Mouse (Mus musculus): ENCODE results near the gene Btbd9. TPM values are rescaled to one million over a fixed set of nuclear protein-coding genes. Genes with fewer than 3 reads are reported as not detected.
A peak's percentile ranks its signal among the peaks of the same experiment; 100 is the strongest.

Gene Btbd9
- polyA plus RNA-seq, 1 experiment from 2014 or later = 27.6 TPM

DNA sequence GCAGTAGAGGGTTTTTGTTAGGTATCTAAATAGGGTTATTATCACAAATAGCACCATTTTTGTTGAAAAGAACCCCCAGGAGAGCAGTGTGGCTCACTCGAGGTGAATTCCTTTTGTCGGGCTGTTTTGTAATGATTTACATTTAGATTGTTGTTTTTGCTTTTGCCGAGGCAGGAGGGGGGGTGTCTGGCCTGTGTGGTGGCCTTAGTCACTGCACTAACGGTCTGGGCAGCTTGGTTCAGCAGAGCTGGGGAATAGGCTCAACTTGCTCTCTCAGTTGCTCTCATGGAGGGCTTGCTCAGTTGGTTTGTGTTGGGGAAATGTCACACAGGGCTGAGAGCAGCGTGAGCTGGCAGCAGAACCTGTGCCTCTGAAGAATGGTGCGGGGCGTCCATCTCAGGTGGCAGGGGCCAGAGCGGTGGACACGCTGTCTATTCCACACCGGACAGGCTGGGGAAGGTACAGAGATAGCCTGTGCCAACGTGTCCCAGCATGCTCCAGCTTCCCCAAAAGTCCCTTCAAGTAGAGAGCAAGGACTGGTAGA, 385.1 kb downstream of the Btbd9 start:
- DNase-seq (ENCODE audit: low read depth, low spot score) = peak; percentile 54
- ChIA-PET POLR2A (no interaction called here), CTCF (no interaction called here)
- H3K27me3 ChIP-seq = no peaks in the 10 kb centered on the region
- ATAC-seq = peak; percentile 95
- TF ChIP-seq CTCF (IDR thresholded peaks at IDR 0.05) = no peak
- in situ Hi-C loops (cut with MboI; ENCODE audit: low pct_unique_long_range_greater_than_20kb) = no loop called here

DNA sequence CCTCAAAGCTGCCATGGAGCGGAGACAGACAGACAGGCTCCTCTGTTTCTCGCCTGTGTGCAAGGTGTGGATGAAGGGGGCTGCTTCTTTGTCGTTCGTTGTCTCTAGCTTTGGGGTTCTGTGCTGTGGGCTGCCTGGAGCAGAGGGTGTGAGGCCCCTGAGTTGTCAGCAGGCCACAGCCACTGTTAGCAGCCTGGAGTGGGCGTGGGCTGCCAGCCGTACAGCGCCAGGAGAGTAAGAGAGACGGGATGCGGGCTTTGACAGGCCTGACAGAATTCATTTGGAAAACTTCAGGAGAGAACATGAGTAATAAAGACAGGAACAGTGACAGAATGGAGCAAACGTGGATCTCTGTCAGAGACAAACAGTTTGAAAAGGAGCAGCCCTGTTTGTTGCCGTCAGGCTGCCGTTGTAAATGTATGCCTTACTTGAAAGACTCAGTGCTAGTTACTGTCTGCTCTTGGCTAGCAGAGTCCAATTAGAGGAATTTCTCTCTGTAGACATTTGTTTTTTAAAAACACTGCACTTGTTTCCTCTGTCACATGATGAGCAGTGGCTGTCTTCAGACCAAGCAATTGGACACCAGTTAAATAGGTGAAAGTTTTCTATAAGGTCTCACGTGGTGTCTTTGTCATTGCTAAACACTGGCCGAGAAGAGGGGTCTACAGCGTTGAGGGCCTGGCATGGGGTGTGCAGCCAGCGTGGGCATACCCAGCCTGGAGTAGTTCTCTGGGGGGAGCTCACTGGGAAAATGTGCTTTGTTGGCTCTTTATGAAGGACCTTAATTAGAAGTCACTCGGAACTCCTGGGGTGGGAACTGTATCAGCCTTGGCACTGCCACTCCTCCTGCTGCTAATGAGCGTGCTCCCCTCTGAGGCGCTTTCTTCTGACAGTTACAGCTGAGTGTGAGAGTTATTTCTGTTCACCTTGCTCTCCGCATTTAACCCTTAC, 388.0 kb downstream of the Btbd9 start:
- no peak for ATAC-seq
- no peaks in the 10 kb centered on the region for H3K27me3 ChIP-seq
- no peak for TF ChIP-seq CTCF (IDR thresholded peaks at IDR 0.05)
- DNase-seq (ENCODE audit: low read depth, low spot score) = no peak
- CTCF ChIA-PET = no interaction called here
- in situ Hi-C loops (cut with MboI; ENCODE audit: low pct_unique_long_range_greater_than_20kb) = no loop called here
- POLR2A ChIA-PET = no interaction called here

DNA sequence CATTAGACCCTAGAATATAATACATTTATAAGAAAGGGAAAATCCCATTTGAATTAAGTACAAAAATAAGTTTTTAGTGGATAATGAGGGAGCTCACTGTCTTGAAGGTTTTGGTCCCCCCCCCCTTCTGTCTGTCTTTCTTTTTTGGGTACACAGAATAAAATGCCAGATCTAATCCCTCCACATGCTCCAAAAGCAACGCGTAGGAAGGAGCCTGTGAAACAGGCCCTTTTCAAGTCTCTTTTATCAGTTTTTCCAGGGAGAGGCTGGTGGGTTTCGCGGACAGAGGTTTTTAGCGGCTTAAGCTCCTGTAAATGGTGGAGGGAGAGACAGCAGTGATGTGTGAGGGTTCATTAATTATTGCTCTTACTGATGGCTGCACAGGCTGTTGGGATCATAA, 388.7 kb downstream of the Btbd9 start:
- ATAC-seq (no peak), DNase-seq (ENCODE audit: low read depth, low spot score) (no peak)
- TF ChIP-seq CTCF (IDR thresholded peaks at IDR 0.05) = no peak
- ChIA-PET POLR2A (no interaction called here), CTCF (no interaction called here)
- in situ Hi-C loops (cut with MboI; ENCODE audit: low pct_unique_long_range_greater_than_20kb) = no loop called here
- no peaks in the 10 kb centered on the region for H3K27me3 ChIP-seq

DNA sequence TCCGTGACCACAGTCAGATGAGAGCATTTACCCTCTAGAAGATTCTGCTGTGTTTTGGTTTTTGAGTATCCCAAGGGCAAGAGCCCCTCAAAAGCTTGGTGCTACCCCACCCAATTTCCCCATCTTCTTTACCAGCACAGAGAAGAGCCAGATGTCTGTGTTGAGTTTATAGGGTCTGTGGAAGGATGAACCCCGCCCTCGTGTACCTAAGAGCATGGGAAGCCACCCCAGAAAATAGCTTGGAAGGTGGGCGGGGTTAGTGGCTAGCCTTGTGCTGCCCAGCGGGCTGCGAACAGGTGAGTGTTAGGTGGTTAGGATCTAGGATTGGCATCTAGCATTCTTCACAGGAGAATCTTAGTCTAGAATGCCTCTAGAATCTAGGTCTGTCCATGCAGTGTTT, 389.1 kb downstream of the Btbd9 start:
- TF ChIP-seq CTCF (IDR thresholded peaks at IDR 0.05) = no peak
- in situ Hi-C loops (cut with MboI; ENCODE audit: low pct_unique_long_range_greater_than_20kb) = no loop called here
- no peak for ATAC-seq
- ChIA-PET CTCF (no interaction called here), POLR2A (no interaction called here)
- no peaks in the 10 kb centered on the region for H3K27me3 ChIP-seq
- DNase-seq (ENCODE audit: low read depth, low spot score) = no peak

DNA sequence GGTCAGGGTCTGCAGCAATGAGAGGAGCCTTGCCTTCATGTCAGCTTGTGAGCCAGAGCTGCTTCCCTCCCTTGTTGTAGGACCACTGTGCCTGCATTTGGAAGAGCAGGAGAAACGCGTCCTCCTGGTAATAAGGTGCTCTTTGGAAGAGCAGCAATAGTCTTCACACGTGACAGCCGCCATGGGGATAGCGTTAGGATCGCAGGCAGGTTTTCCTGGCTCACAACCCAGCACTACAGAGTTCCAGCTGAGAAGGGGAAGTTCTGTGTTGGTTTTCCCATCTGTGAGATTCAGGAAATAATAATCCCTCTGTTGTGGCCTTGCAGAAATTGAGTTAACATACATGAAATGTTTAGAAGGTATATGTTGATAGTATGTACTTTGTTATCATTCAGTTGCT, 392.7 kb downstream of the Btbd9 start:
- no peak for TF ChIP-seq CTCF (IDR thresholded peaks at IDR 0.05)
- ATAC-seq = no peak
- in situ Hi-C loops (cut with MboI; ENCODE audit: low pct_unique_long_range_greater_than_20kb) = no loop called here
- CTCF ChIA-PET = no interaction called here
- H3K27me3 ChIP-seq = no peaks in the 10 kb centered on the region
- no peak for DNase-seq (ENCODE audit: low read depth, low spot score)
- POLR2A ChIA-PET = no interaction called here

DNA sequence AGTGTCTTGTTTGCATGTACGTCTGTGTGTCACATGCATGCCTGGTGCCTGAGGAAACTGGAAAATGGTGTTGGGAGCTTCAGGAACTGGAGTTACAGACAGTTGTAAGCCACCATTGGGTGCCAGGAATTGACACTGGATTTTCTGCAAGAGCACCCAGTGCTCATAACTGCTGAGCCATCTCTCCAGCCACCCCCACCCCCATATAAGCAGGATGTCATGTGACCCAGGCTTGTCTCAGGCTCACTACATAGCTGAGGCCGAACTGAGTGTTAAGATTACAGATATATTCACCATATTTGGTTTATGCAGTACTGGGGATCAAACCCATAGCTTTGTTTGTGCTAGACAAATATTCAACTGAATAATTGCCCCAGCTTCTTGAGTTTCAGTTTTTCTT, 394.2 kb downstream of the Btbd9 start:
- H3K27me3 ChIP-seq = no peaks in the 10 kb centered on the region
- ChIA-PET POLR2A (no interaction called here), CTCF (interaction anchor here (0.7 to 1.2 kb wide), 5 partner anchors 14 to 70 kb away, joined by 3 read pairs; no protein-coding TSS in a partner anchor)
- in situ Hi-C loops (cut with MboI; ENCODE audit: low pct_unique_long_range_greater_than_20kb) = no loop called here
- TF ChIP-seq CTCF (IDR thresholded peaks at IDR 0.05) = no peak
- no peak for DNase-seq (ENCODE audit: low read depth, low spot score)
- no peak for ATAC-seq

DNA sequence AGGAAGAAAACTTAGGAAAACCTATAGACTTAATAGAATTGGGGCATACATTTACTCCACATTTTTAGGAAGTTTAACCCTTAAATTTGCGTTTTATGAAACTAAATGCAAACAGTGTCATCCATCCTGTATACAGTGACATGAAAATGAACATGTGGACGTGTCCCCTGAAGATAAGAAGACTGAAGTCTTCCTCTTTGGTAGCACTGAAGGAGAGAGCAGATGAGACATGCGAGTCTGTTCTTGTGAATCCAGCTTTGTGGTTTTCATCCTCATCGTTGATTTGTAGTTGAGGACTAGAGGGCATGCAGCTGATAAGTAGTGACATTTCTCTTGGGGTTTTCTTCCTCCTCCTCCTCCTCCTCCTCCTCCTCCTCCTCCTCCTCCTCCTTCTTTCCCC, 394.7 kb downstream of the Btbd9 start:
- ChIA-PET POLR2A (interaction anchor here (0.5 to 0.6 kb wide), 2 partner anchors 181 to 1675 kb away, joined by 3 read pairs; no protein-coding TSS in a partner anchor), CTCF (interaction anchor here (0.7 to 1.2 kb wide), 4 partner anchors 14 to 70 kb away, joined by 3 read pairs; no protein-coding TSS in a partner anchor)
- no peaks in the 10 kb centered on the region for H3K27me3 ChIP-seq
- ATAC-seq (no peak), DNase-seq (ENCODE audit: low read depth, low spot score) (no peak)
- in situ Hi-C loops (cut with MboI; ENCODE audit: low pct_unique_long_range_greater_than_20kb) = no loop called here
- TF ChIP-seq CTCF (IDR thresholded peaks at IDR 0.05) = no peak

DNA sequence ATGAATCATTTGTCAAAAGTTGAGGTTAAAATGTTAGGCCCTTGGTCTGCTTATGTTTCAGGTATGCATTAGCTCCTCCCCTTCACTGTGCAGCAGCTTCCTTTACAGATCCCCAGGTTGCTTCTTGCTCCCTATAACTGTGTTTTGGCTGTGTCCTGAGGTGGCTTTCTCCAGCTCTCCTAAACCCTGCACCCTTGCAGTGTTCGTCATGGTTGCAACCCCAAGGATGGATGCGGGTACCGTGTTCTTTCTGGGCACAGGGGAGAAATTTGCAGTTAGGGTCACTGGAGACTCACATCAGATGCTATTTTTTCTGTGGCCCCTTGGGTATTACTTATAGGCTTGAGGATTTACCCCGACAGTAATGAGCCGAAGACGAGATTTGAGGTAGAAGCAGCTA, 396.1 kb downstream of the Btbd9 start:
- no peaks in the 10 kb centered on the region for H3K27me3 ChIP-seq
- in situ Hi-C loops (cut with MboI; ENCODE audit: low pct_unique_long_range_greater_than_20kb) = no loop called here
- no peak for ATAC-seq
- ChIA-PET POLR2A (interaction anchor here (0.7 kb wide), 1 partner anchor 34 kb away, joined by 3 read pairs; no protein-coding TSS in a partner anchor), CTCF (no interaction called here)
- no peak for DNase-seq (ENCODE audit: low read depth, low spot score)
- no peak for TF ChIP-seq CTCF (IDR thresholded peaks at IDR 0.05)

DNA sequence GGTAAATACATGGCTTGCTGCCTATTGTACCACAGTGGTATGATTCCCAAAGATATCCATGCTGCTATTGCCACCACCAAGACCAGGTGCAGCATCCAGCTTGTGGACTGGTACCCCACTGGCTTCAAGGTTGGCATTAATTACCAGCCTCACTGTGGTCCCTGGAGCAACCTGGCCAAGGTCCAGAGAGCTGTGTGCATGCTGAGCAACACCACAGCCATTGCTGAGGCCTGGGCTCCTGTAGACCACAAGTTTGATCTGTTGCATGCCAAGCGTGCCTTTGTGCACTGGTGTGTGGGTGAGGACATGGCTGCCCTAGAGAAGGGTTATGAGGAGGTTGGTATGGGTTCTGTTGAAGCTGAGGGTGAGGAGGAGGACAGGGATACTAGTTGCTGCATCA, 397.9 kb downstream of the Btbd9 start:
- POLR2A ChIA-PET = no interaction called here

DNA sequence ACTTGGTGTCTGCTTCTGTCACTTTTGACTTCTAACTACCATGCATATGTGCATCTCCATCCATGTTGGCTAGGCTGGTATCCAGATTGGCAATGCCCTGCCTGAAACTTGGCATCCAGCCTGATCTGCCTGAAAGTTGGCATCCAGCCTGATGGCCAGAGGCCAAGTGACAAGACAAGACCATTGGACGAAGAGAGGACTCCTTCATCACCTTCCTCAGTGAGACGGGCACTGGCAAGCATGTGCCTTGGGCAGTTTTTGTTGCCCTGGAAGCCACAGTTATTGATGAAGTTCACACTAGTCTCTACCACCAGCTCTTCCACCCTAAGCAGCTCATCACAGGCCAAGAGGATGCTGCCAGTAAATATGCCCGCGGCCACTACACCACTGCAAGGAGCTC, 398.9 kb downstream of the Btbd9 start:
- DNase-seq (ENCODE audit: low read depth, low spot score) (no peak), ATAC-seq (no peak)
- in situ Hi-C loops (cut with MboI; ENCODE audit: low pct_unique_long_range_greater_than_20kb) = no loop called here
- no peak for TF ChIP-seq CTCF (IDR thresholded peaks at IDR 0.05)
- CTCF ChIA-PET = interaction anchor here (1.1 kb wide), 1 partner anchor 14 kb away, joined by 3 read pairs; no protein-coding TSS in a partner anchor
- POLR2A ChIA-PET = no interaction called here
- H3K27me3 ChIP-seq = no peaks in the 10 kb centered on the region

More for the DNA sequence above, 397.9 kb downstream of the Btbd9 start:
- DNase-seq (ENCODE audit: low read depth, low spot score) = peak; percentile 74
- TF ChIP-seq CTCF (IDR thresholded peaks at IDR 0.05) = no peak
- no peaks in the 10 kb centered on the region for H3K27me3 ChIP-seq
- peak; percentile 99 for ATAC-seq
- in situ Hi-C loops (cut with MboI; ENCODE audit: low pct_unique_long_range_greater_than_20kb) = no loop called here
- CTCF ChIA-PET = interaction anchor here (0.8 kb wide), 1 partner anchor 25 kb away, joined by 3 read pairs; no protein-coding TSS in a partner anchor

Other genes starting within 250 kb of the Btbd9 start
- gene Dnah8, start 47.9 kb upstream of the Btbd9 start, polyA plus RNA-seq (2021) = not detected
- gene Glo1, start 50.4 kb upstream of the Btbd9 start, polyA plus RNA-seq (2021) = 208 TPM